Mouse (Mus musculus) gastrocnemius, adult 8-10 months (tissue): ENCODE data around the gene Shc4. TPM values are rescaled to one million over a fixed set of nuclear protein-coding genes. Genes with fewer than 3 reads are reported as not detected.

Experiments
- total RNA-seq, 4 experiments: library from RNA; stranded (reverse); gene quantifications; 2 replicates each; pipeline ENCODE4 v1.2.4; 2022

The Shc4 gene
- total RNA-seq, 4 experiments from 2014 or later: 0.75 to 0.99 (median 0.82) TPM

Other genes with a start within 250 kb of the Shc4 start
- not detected for gene Gm9913, start 219.1 kb downstream of the Shc4 start, total RNA-seq
- 10 to 100 TPM; 10.9 to 21.0 (median 17.8) TPM for gene Fbn1, start 216.2 kb downstream of the Shc4 start, total RNA-seq
- gene Cep152, start 99.0 kb downstream of the Shc4 start, total RNA-seq: 1 to 10 TPM in 1 of 4 experiments, under 1 TPM in 3; 0.58 to 1.0 (median 0.78) TPM
- 10 to 100 TPM; 17.1 to 24.7 (median 19.2) TPM for gene Eid1, start 51.1 kb downstream of the Shc4 start, total RNA-seq
- gene Secisbp2l, start 58.7 kb upstream of the Shc4 start, total RNA-seq: 10 to 100 TPM; 13.2 to 18.6 (median 14.9) TPM
- gene Galk2, start 135.0 kb upstream of the Shc4 start, total RNA-seq: 1 to 10 TPM; 2.2 to 4.0 (median 3.1) TPM
- 100 to 1,000 TPM in 2 of 4 experiments, 10 to 100 TPM in 2; 92.1 to 111 (median 103) TPM for gene Cops2, start 135.0 kb upstream of the Shc4 start, total RNA-seq